Mouse (Mus musculus): ENCODE measurements at regions not wholly inside any gene's neighbourhood (a gene's known extent, or its start where the extent isn't known, plus 50 kb on each side); places are given as distances from the start of the nearest gene placed in this dataset.

GRCm38 (mm10) chr2:128368534-128369273 lies 222.3 kb upstream of the Spdye4c start:
- no peak for DNase-seq (ENCODE audit: low spot score in 2 of 2)

DNA sequence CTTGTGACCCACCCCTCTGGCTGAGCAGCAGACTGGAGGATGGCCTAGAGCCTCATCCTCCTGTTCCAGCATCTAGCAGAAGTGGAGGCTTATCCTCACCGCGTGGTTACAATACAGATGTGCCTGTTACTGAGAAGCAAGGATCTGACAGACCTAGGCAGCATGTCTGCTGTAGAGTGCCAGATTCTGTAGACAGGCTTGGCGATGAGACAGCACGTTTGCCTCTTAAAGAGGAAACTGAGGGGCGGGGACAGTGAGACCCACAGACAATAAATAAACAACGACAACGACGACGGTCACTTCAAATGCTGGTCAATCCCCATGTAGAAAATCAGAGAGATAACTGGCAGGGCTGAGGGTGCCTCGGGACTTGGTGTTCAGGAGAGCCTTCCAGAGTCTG lies 220.2 kb upstream of the Spdye4c start:
- DNase-seq (ENCODE audit: low spot score in 2 of 2), result no peak

- no peak for DNase-seq (ENCODE audit: low spot score in 2 of 2)
Measured at GRCm38 (mm10) chr2:128372204-128372603, 218.8 kb upstream of the Spdye4c start.

DNA sequence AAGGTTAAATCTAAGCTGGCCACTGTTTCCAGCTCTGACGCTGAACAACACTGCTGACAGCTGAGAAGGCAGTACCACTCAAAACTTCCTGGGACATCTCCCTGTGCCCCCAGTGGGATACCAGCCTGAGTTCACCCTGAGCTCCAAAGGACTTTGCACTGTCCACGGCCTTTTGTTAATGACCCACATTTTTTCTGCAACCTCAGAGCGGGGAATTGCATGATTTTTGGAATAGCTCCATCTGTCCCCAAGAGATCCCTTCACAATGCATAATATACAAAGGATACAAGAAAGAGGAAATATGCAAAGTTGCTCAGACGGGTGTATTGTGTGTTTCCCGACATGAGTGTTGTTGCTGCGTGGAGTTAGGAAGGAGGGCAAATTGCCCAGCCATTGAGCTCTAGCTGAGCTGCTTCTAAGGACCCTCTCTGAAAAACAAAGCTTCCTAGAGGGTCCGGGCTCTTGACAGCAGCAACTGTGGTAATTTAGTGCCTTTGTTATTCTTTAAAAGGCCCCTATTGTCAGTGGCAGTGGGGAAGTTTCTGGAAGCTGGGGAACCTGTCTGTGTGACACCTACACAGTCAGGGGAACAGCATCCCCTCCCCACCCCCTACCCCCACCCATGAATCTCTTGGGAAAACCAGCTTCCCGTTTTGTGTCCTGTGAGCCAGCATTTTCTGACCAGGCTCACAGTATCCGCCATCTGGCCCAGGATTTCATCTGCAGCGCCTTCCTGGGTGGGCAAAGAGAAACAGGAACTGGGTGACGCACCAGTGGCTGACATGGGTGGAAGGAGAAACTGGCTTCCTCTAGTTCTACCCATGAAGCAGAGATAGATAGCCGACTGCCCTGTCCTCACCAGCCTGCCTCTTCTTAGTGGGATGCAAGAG lies 217.4 kb upstream of the Spdye4c start:
- DNase-seq (ENCODE audit: low spot score in 2 of 2), result peak in 1 of 2 experiments; percentile 11

- DNase-seq (ENCODE audit: low spot score in 2 of 2), result no peak
Measured at GRCm38 (mm10) chr2:128374253-128374566, 216.8 kb upstream of the Spdye4c start.

DNA sequence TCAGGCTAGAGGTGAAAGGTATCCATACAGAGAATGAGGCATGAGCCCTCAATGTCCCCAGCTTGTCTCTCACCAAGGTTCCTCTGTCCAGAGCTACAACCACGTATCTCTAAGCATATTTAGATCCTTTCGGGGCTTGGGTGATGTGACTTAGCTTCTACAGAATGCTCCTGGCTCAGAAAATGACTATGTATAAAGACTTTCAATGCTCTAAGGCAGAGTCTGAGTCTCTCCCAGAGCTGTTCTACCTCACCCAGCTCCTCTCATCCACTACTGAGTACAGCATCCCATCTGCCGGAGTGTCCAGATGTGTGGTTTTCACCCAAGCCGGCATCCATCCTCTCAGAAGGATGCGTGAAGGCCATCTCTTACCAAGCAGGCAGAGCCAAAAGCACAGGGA lies 216.1 kb upstream of the Spdye4c start:
- no peak for DNase-seq (ENCODE audit: low spot score in 2 of 2)

GRCm38 (mm10) chr2:128375827-128376226 lies 215.2 kb upstream of the Spdye4c start:
- DNase-seq (ENCODE audit: low spot score in 2 of 2), result no peak

DNA sequence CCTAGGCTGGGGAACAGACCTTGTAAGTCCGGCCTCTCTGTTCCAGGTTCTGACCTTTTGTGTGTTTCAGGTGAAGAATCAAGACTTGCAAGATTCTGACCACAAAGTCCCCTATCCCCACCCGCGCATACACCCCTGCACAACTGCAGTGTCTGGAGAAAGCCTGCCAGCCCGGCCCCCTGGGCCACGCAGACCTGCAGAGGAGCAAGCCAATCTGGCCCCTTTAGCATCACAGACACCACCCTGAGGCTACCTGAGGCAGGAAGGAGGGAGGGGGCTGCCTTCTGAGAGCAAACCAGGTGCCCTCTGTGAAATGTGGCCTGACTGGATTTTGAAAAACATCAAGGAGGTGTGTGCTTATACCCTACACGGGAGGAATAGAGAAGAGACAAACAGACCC lies 213.8 kb upstream of the Spdye4c start:
- no peak for DNase-seq (ENCODE audit: low spot score in 2 of 2)

- no peak for DNase-seq (ENCODE audit: low spot score in 2 of 2)
Measured at GRCm38 (mm10) chr2:128377680-128378079, 213.3 kb upstream of the Spdye4c start.

GRCm38 (mm10) chr2:128378456-128378855 lies 212.6 kb upstream of the Spdye4c start:
- no peak for DNase-seq (ENCODE audit: low spot score in 2 of 2)

DNA sequence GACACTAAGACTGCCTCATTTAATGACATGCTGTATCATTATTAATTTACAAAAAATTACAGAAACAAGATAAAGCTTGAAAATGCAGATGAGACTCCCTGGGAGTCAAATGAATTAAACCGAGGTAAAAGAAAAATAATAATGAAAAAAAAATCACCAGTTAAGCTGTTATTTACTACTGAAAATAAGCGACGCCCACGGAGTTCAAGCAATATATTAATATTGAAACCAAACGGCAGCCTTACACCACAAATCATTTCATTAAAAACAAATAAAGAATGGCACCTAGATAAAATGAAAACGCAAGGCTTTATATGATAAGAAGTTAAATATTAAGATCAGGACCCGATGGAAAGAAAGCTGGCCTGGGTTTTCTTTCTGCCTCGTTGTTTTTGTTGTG lies 211.9 kb upstream of the Spdye4c start:
- DNase-seq (ENCODE audit: low spot score in 2 of 2), result no peak

- no peak for DNase-seq (ENCODE audit: low spot score in 2 of 2)
Measured at GRCm38 (mm10) chr2:128379554-128379953, 211.5 kb upstream of the Spdye4c start.

- DNase-seq (ENCODE audit: low spot score in 2 of 2), result no peak
Measured at GRCm38 (mm10) chr2:128380581-128380980, 210.4 kb upstream of the Spdye4c start.

DNA sequence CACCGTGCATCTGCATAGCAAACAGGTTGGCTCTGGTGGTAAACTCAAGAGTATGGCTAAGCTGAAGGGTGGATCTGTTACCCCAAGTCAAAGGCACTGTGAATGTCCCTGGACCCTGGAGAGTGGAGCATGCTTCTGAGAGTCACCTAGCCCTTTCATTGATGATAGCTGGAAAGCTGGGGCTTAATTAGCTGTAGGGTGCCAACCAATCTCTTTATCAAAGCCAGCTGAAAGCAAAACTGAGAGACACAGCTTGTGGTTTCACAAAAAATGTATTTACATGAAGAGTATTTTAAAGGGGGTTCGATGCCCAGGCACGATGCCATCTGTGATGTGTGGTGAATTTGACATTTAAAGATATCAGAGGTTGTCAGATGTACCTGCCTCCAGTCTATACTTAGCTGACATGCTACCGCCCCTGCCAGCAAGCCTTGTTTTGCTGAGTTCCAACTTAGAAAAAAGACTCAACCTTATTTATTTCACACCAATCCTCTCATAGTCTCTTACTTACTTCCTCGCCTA lies 209.3 kb upstream of the Spdye4c start:
- DNase-seq (ENCODE audit: low spot score in 2 of 2), result no peak

DNA sequence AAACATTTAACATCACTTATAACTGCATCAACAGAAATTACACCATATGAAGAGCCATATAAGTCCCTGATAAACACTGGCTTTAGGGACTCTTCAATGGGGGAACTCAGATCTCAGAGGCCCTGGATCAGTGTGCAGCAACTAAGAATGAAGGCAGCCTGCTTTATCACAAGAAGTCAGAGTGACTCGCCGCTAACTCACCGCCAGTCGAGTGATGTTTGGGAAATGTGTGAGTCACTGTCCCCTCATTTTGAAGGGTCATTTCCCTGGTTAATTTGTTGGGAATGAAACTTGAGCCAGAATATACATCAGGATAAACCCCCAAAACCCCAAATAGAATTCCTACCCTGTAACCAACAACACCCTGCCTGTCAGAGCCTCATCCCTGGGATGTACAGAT lies 208.5 kb upstream of the Spdye4c start:
- DNase-seq (ENCODE audit: low spot score in 2 of 2), result no peak

GRCm38 (mm10) chr2:128384612-128385011 lies 206.4 kb upstream of the Spdye4c start:
- no peak for DNase-seq (ENCODE audit: low spot score in 2 of 2)

DNA sequence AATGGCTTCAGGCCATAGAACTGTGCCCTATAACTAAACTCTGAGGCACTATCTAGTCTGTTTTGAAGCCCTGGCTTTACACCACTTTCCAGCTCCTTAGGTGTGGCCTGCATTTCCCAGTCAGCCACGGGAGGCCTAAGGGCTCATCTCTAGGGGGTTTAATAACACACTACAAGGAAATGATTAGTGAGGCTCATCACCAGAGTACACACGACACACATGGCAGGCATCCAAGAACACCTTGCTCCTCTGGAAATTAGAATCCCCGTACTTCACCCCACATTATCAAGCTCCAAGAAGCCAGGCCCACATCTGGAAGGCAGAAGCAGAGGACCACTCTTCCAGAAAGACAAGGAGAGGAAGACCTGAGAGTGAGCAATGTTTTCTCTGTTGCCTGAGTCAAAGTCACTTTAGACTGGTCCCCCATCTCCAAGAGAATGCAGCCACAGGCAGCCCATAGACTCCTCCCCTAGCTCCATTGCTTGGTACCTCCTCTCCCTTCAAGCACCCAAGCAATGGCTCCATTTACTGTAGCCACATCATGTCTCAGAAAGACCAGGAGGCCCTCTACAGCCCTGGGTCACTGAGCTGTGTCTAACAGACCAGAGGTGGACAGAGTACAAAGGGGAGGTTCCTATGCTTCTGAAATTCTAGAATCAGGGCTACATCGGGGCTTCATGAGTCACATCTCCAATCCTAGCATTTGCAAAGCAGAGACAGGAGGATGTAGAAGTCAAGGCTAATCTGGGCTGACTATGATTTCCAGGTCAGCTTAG lies 204.0 kb upstream of the Spdye4c start:
- no peak for DNase-seq (ENCODE audit: low spot score in 2 of 2)

GRCm38 (mm10) chr2:128387851-128388471 lies 203.0 kb upstream of the Spdye4c start:
- DNase-seq (ENCODE audit: low spot score in 2 of 2), result no peak

DNA sequence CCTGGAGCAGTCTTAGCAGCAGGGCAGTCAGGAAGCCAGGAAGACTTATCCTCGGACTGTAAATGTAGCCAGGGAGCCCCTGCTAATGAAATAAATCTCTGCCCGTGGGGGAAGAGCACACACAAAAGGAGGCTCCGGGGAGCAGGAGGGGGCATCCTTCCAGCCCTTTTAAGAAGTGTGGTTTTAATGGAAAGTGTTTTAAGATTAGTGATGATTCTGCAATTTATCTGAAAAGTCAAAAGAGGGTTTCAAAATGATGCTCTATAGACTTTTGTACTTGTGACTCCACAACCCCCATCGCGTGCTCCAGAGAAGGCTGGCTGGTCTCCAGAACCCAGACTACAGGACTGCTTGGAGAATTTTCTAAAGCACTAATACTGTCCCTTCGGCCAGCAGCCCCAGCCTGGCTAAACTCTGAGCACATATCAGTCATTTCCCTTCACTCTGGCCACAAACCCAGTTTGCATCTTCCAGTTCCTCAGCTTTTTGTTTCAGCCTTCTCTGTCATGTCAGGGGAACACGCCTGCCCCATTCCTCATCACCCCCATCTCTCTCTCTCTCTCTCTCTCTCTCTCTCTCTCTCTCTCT lies 202.0 kb upstream of the Spdye4c start:
- no peak for DNase-seq (ENCODE audit: low spot score in 2 of 2)

- no peak for DNase-seq (ENCODE audit: low spot score in 2 of 2)
Measured at GRCm38 (mm10) chr2:128392344-128392743, 198.7 kb upstream of the Spdye4c start.

DNA sequence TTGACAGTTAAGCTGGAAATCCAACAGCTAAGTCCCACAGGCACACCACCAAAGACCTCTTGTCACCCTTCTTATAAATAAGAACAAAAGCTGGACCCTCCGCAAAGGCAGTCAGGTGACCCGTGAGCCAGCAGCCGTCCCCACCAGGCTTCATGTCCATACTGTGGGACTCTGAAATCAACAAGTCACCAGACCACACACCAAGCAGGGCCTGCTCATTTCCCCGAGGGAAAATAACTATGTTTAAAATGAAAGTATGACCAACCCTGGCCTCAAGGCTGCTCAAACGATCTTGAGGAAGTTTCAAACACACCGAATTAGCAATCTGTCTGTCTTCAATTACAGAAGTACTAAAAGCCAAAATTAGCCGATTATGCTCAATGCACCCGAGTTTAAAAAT lies 197.6 kb upstream of the Spdye4c start:
- DNase-seq (ENCODE audit: low spot score in 2 of 2), result no peak

All from left cerebral cortex, adult 9 months (tissue).